Mouse (Mus musculus) megakaryocyte-erythroid progenitor cell, adult 5-6 weeks (primary cell): ENCODE results near the gene Laptm5. TPM values are rescaled to one million over a fixed set of nuclear protein-coding genes. Genes with fewer than 3 reads are reported as not detected.

Experiments
- ATAC-seq: replicated peaks from 2 replicates; pipeline ENCODE4 v1.8.0; 2016; ENCODE audit warnings: mild to moderate bottlenecking, inconsistent platforms; ENCODE audit not compliant: severe bottlenecking, poor library complexity, low FRiP score, low TSS enrichment
- total RNA-seq, 2 experiments: library from RNA; stranded (forward) in 1 of 2; stranded (reverse) in 1 of 2; fragments of 200-1000, 215-1000 nt in 1 of 2; fragments of >200 nt in 1 of 2; fragmentation: Nextera tagmentation in 1 of 2; gene quantifications; 2 replicates each; pipeline ENCODE4 v1.2.3; 2014 to 2017

Gene Laptm5
- total RNA-seq, 2 experiments from 2014 or later = 41.8 to 111 TPM

DNA sequence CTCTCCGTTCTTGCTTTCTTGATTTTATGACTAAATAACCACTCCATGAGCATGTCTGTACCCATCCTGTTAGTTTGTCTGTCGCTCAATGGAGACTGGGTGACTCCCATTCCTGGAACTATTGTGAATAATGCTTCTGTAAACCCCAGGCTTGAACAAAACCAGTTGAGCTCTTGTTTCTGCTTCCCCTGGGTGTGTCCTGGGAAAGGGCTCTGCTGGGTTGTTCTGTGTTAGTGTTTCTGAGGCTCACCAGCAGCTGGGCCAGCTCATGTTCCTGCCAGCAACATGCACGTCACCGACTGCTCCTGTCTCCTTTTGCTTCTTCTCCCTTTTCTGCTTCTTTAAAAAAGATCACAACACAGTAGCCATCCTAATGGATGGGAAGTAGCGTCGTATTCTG lies 17.2 kb upstream of the Laptm5 start:
- no peak for ATAC-seq

DNA sequence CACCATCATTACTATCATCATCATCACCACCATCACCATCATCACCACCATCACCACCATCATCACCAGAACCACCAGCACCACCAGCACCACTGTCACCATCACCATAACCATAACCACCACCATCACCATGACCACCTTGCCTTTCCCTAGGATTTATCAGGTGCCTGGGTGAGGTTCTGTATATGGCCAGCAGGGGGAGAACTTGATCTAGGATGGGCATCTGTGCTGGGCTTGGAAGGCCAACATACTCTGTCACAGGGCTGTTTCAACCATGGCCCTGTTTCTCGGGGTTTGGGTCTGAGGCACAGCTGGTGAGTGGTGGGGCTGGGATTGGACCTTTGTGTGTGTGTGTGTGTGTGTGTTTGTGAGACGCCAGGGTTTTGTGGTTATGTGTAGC lies 16.6 kb upstream of the Laptm5 start:
- ATAC-seq = peak; percentile 76

DNA sequence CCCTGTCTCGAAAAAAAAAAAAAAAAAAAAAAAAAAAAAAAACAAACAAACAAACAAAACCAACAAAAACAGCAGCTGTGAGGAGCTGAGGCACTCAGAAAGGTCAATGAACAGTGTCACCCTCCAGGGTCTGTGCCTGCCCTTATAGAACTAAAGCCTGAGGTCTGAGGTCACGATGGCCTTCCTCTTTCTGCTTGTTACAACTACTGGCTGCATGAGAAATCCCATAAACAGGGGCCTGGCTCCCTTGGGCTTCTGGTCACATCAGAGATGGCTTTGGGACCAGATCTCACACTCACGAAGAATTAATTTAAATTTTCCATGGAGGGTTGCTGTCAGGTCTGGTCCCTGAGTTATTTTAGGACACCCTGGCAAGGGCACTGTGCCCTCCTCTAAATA lies 13.5 kb upstream of the Laptm5 start:
- no peak for ATAC-seq

DNA sequence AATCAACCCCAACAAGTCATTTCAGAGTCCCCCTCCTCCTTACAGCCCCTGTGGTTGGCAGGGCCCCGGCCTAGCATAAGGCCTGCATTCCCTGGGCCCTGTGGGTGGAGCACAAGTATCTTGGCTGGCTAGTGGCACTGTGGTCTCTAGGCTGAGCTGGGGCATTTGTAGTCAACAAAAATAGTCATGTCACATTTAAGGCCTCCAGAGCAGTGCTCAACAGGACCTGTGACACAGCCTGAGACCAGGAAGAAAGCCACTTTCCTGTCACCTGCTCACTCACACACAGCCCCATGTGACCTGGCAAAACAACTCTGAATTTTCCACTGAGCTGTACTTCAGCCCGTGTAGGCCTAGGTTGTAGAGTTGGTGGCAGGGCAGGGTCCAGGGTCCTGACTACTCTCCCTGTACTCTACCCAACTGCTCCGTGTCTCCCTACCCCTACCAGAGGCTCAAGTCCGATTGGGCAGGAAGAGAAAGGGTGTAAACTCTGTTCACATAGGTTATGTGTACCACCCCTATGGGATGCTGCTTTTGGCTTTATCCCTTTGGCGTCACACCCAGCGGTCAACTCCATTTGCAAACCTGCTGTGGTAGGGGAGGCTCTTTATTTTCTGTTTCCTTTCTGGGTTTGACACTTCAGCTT lies 13.0 kb upstream of the Laptm5 start:
- no peak for ATAC-seq

DNA sequence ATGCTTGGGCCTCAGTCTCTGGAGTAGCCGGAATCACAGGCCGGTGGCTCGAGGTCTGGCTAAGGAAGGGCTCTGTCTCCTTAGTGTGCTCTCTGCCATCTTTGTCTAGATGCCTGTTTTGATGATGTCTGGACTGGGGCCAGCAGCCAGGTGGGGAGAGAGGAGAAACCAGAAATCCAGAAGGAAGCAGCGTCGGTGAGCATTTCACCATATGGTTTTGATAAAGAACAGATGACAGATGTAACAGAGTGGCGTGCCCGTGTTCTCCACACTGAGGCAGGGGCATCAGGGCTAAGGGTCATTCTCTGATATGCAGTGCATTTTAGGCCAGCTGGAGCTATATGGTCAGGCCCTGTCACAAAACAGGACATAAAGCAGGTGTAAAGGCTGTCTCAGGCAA lies 12.2 kb upstream of the Laptm5 start:
- ATAC-seq = no peak

DNA sequence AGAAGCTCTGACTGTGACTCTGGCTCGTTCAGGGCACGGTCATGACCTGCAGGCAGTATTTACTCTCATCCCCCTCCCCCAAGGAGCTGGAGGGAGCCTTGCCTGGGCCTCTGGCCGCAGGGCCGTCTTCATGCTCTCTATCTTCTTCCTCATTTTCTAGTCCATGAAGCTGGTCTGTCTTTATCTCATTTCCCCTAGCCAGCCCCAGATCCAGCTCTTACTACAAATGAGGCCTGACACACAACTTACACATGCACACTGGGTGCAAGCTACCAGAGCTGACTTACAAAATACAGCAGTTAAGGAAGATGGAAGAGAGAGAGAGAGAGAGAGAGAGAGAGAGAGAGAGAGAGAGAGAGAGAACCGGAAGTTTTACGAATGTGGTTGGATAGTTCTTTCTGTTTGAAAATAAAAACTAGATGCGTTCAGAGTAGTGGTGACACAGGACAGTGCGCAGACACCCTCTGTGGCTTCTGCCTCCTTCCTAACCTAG lies 10.6 kb upstream of the Laptm5 start:
- ATAC-seq = peak; percentile 36

DNA sequence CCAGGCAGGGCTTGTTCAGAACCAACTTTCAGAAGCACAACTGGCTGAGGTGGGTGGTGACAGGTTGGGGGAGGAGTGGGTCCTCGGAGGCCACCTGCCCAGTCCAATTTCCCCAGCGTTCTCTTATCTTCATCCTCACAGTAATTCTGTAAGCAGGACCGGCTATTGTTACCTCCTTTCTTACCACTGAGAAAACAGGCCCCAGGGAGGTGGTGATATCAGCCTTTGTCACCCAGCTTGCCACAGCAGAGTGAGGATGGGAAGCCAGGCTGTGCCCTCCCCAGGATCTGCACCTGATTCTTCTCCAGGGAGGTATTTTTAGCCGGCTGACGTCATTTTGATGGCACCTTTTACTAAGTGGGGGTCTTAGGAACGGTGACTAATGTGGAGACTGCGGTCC lies 7.9 kb upstream of the Laptm5 start:
- 0 out of 2 replicates have a peak, but pooled peaks have one; percentile 13 for ATAC-seq

DNA sequence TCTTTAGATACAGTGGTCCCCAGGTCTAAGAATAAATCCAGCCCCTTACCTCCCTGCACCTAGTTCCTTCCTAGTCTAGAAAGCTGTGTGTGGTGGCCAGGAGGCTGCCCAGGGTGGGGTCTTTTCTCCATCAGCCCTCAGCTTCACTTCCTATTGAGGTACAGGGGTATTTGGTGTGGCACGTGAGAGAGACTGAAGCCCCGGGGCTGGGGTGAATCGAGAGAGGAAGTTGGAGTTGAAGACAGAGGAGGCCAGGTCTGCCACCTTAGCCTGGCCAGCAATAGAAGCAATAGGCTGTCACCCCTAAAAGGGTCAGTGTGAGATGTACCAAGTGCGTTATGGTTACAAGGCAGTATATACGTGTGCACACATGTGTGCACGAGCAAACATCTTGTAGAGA lies 7.0 kb upstream of the Laptm5 start:
- no peak for ATAC-seq

DNA sequence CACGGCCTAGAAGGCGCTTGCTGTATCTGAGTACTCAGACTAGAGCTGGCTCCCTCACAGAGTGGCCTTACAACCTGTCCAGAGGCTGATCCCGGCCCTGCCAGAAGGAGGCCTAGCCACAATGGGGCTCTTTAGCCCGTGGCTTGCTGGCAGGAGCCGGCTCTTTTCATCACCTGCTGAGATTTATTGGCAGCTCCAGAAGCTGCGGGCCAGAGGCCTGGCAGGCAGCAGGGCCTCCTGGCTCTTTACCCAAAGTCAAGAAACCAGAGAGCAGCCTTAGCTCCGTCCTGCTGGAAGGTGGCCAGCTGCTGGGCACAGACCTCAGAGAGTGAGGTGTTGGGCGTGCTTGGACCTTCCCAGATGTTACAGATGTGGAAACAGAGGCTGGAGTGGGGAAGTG lies 6.6 kb upstream of the Laptm5 start:
- no peak for ATAC-seq

DNA sequence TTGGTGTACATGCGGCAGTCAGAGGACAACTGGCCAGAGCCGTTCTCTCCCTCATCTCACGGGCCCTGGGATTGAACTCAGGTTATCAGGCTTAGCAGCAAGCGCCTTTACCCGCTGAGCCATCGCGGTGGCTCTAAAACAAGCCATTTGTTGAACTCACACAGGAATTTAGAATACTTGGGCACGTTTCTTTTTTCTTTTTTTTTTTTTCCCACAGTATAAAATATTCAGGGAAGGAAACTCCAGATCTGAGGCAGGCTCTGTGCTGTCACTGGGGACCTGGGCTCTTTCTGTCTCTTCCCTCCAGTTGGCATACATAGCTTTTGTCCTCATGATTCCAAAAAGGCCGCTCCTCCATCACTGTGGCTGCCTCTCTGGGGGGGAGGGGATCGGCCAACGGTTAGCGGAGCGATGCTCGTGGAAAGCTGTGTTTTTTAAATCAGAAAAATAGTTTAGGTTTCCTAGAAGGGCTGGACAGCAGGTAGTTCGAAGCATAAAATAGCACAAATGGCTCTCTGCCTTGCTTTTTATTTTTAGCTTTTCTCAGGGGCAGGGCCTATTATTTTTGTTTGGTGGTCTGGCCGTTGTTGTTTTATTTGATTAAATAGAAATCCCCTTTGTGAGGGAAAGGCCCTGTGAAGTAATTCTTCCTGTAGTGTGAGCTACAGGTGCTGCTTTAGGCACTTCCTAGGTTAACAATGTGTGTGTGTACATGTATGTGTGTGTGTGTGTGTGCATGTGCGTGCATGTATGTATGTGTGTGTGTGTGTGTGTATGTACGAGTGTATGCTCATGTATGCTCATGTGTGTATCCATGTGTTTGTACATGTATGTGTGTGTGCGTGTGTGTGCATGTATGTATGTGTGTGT lies 5.5 kb upstream of the Laptm5 start:
- no peak for ATAC-seq

DNA sequence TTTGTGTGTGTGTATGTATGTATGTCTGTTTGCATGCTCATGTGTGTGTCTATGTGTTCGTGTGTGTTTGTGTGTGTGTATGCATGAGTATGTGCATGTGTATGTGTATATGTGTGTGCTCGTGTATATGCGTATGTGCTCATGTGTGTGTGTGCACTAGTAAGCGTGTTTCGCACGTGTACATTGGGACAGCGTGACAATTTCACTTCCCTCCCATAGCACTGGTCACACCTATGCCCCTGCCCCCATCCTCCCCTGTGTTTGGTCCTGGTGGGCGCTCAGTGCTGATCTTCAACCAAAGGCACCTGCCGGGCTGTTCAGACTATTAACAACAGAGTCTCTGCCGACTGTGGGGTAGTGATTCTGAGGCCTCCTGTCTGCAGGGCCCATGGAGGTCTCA lies 4.8 kb upstream of the Laptm5 start:
- ATAC-seq = no peak

DNA sequence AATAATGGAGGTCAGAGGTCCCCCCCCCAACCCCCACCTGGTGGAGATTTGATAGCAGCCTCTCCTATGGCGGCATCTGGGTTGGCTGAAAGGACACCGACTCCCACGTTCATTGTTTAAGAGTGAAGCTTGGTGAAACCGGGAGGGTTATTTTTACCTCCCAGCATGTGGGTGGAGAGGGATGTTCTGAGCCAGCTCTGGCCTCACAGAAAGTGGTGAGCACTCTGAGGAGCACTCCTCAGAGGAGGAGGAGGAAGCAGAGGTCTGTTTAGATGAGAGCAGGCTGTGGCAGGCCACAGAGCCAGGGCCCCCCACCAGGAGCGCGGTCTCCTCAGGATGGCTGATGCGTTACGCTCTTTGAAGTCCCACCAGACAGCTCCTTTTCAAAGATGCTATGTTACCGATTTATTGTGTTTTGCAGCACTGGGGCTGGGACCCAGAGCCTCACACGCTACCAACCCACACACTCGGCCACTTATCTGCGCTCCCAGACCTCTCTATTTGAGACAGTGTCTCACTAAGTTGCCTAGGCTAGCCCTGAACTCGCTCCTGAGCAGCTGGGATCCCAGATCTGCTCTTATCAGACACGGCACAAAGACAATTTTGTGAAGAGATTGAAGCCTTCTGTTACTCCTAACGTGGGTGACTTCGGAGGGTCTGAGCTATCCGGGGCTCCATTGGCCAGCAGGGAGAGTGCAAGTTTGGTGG lies 3.6 kb upstream of the Laptm5 start:
- ATAC-seq = peak; percentile 67

DNA sequence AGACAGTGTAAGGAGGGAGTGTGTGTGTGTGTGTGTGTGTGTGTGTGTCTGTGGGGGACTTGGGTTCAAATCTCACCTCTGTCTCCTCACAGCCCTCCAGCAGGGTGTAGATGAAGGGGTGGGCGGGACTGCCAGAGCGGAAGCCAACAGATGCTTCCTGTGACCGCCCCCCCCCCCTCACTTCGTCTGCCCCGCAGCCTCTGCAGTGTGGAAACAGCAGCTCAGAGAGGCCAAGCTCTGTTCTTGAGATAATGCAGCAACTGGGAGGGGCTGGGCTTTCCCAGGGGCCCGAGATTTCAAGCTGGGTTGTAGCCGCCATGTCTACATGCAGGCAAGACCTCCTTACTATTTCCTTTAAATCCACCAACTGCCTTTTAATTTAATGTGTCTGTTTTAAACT lies 2.3 kb upstream of the Laptm5 start:
- ATAC-seq = peak; percentile 51

DNA sequence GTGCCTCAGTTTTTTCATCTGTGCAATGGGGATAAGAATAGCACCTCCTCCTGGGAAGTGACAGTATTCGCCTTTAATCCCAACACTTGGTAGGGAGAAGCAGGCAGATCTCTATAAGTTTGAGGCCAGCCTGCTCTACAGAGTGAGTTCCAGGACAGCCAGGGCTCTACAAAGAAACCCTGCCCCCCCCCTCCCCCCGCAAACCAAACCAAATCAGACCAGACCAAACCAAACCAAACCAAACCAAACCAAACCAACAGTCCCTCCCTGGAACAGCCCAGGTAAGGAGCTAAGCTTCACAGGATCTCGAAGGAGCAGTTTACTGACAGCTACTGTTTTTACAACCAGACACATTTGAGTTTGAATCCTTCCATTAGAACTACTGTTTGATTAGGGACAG lies 299 bp upstream of the Laptm5 start:
- no peak for ATAC-seq

DNA sequence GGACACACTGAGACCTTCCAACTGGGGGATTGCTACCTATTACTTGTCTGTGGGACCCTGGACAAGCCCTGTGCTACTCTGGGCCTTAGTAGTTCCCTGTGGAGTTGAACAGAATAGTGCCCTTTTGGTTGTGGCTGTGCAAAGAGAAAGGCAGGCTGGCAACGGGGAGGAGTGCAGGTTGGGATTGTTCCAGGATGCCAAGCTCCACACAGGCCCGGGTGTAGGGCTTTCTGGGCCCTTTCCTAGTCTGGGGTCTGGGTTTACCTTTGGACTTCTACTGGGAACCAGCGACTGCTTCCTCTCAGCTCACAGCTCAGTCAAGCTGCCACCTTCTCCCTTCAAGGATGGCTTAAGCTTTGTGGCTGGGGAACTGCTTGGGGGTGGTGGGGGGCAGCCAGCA lies 586 bp downstream of the Laptm5 start:
- ATAC-seq = no peak

DNA sequence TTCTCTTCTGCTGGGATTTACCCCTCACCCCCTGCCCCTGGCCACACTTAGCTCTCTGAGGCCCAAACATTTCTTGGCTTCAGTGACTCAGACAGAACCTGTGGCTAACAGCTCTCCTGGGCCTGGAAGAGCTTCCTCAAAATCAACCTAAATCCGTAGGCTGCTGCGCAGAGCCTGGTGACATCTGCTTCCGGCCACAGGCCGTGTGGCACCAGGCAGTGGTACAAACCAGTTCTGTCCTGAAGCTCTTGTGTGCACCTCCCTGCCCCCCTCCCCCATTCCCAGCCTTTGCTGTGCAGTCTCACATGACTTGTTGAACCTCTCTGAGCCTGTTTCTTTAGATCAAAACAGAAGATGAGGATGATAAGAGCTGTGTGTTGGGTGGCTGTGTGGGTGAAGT lies 1.1 kb downstream of the Laptm5 start:
- ATAC-seq = peak; percentile 38

DNA sequence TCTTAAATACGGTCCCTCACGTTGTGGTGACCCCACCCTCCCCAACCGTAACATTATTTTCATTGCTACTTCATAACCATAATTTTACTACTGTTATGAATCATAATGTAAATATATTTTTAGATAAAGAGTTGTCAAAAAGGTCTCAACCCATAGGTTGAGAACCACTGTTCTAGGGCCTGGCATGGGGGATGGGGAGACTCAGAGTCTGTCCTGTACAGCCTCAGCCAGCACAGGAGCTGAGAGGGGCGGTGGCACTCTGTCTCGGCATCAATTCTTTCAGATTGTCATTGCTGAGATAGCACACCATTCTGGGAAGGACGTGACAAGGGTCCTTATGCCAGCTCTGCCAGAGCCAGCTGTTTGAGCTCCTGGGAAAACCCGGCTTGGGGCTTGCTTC lies 1.6 kb downstream of the Laptm5 start:
- no peak for ATAC-seq

DNA sequence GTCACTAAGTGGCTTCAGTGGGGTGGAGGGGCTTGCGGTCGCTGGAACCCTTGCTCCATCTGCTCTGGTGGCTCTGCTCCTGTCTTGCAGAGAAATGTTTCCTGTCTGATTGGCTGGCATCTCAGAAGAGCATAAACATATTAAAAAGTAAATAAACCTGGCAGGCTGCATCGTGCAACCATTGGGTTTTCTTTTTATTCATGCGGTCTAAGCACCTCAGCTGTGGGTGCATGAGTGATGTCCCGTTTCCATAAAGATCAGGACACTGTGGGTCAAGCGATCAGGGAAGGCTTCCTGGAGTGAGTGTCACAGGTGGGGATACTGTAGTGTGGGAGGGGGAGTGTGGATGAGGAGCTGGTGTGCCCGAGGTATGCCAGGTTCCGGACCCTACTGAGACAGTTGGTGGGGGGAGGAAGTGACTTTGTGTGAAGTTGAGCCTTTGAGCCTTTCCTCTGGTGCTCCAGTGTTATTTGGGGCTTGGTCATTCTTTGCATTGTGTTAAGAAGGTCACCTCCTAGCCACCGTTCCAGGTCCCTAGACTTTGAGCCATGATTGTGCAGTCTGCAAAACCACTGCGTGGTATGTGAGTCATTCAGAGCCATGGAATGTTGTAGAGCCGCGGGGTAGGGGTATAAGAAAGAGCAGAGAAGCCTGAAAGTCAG lies 2.2 kb downstream of the Laptm5 start:
- no peak for ATAC-seq

DNA sequence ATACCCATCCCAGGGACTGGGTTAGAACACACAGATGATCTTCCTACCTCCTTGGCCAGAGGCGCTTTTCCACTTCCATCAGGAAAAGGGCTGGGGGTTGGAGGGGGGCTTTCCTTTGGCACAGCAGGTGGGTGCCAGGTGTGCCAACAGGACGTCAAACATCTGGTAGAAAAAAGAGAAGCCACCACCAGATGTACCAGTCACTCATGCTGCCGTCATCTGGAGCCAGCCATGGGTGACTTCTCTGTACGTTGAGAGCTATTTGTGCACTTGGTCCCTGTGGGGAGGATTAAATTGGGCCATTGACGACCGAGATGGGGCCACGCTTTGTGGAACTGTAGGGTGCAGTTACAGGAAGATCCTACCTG lies 2.7 kb downstream of the Laptm5 start:
- no peak for ATAC-seq

DNA sequence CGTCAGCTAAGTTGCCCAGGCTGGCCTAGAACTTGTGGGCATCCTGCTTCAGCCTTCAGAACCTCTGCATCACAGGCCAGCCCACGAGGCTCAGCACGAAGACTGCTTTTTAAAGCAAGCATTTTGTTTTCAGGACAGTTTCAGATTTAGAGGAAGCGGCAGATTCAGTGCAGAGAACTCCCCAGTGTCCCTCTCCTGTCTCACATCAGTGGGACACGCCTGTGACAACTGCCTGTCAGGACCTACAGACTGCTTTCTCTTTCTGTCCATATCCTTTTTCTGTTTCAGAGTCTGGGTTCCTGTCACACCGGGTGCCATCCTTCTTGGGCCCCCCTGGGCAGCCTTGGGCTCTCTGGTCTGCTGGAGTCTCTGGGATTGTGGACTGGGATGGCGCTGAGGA lies 3.7 kb downstream of the Laptm5 start:
- no peak for ATAC-seq
